Mouse (Mus musculus) gastrocnemius, adult 2 months (tissue): Measurements from ENCODE around the gene Sox1. TPM values are rescaled to one million over a fixed set of nuclear protein-coding genes. Genes with fewer than 3 reads are reported as not detected.

Experiments
- DNase-seq: peaks from one replicate; pipeline ENCODE4 v3.0.0; 2022
- H3K27ac ChIP-seq: fragments of 200-600 bp; 2 replicates; pipeline ENCODE4 v1.8.1; 2022; ENCODE audit warnings: mild to moderate bottlenecking
- H3K4me3 ChIP-seq: fragments of 200-600 bp; 2 replicates; pipeline ENCODE4 v1.8.1; 2022; ENCODE audit warnings: mild to moderate bottlenecking, moderate library complexity
- CTCF ChIP-seq: fragments of 200-600 bp; IDR thresholded peaks from 2 replicates; pipeline ENCODE4 v1.8.1; 2022; ENCODE audit warnings: antibody characterized with exemption, mild to moderate bottlenecking, moderate library complexity
- intact Hi-C: fragments of 180-260 bp; cut with DNase I; formaldehyde crosslinking; loops from one replicate; pipeline ENCODE4 v1.15.1; 2025
- long read RNA-seq, 2 experiments: library from polyadenylated mRNA; stranded (forward); transcript quantifications; one replicate each; pipeline ENCODE4 v2.0.0; 2021
- total RNA-seq, 2 experiments: library from RNA; stranded (reverse); gene quantifications; 2 replicates each; pipeline ENCODE4 v1.2.3; 2021

Gene Sox1
- not detected for total RNA-seq
- long read RNA-seq, experiment 1 = 0 reads
- long read RNA-seq, experiment 2 = 0 reads

- intact Hi-C loops = no loop called here
- Histone ChIP-seq H3K27ac (no peak within 1 kb of the TSS), H3K4me3 (peak within 1 kb of the TSS; percentile 62)
- no peak for TF ChIP-seq CTCF
- DNase-seq = peak; percentile 43
Measured at GRCm38 (mm10) chr8:12395071-12396031, at the start of gene Sox1. Sox1 (plus strand) TSS chr8:12395295.

GRCm38 (mm10) chr8:12345881-12346280 lies 49.2 kb upstream of the Sox1 start:
- H3K27ac ChIP-seq = no peak overlapping the region
- H3K4me3 ChIP-seq = no peak overlapping the region
- no peak for DNase-seq
- intact Hi-C loops = no loop called here
- no peak for TF ChIP-seq CTCF

GRCm38 (mm10) chr8:12346870-12347269 lies 48.2 kb upstream of the Sox1 start:
- no peak for DNase-seq
- H3K4me3 ChIP-seq = no peak overlapping the region
- H3K27ac ChIP-seq = no peak overlapping the region
- TF ChIP-seq CTCF = no peak
- intact Hi-C loops = no loop called here

GRCm38 (mm10) chr8:12348306-12348705 lies 46.8 kb upstream of the Sox1 start:
- H3K4me3 ChIP-seq = no peak overlapping the region
- TF ChIP-seq CTCF = no peak
- no peak for DNase-seq
- intact Hi-C loops = no loop called here
- no peak overlapping the region for H3K27ac ChIP-seq

- no peak for DNase-seq
- H3K27ac ChIP-seq = no peak overlapping the region
- no peak for TF ChIP-seq CTCF
- intact Hi-C loops = no loop called here
- no peak overlapping the region for H3K4me3 ChIP-seq
Measured at GRCm38 (mm10) chr8:12349591-12349990, 45.5 kb upstream of the Sox1 start.

GRCm38 (mm10) chr8:12351121-12351520 lies 44.0 kb upstream of the Sox1 start:
- H3K4me3 ChIP-seq = no peak overlapping the region
- no peak for DNase-seq
- TF ChIP-seq CTCF = no peak
- intact Hi-C loops = no loop called here
- no peak overlapping the region for H3K27ac ChIP-seq

GRCm38 (mm10) chr8:12354406-12355025 lies 40.6 kb upstream of the Sox1 start:
- TF ChIP-seq CTCF = no peak
- no peak for DNase-seq
- Histone ChIP-seq H3K27ac (no peak overlapping the region), H3K4me3 (no peak overlapping the region)
- intact Hi-C loops = no loop called here

GRCm38 (mm10) chr8:12368161-12368560 lies 26.9 kb upstream of the Sox1 start:
- no peak overlapping the region for H3K4me3 ChIP-seq
- H3K27ac ChIP-seq = no peak overlapping the region
- DNase-seq = no peak
- intact Hi-C loops = no loop called here
- TF ChIP-seq CTCF = no peak

GRCm38 (mm10) chr8:12368856-12369255 lies 26.2 kb upstream of the Sox1 start:
- Histone ChIP-seq H3K4me3 (no peak overlapping the region), H3K27ac (no peak overlapping the region)
- DNase-seq = no peak
- no peak for TF ChIP-seq CTCF
- intact Hi-C loops = no loop called here

GRCm38 (mm10) chr8:12381111-12381510 lies 14.0 kb upstream of the Sox1 start:
- TF ChIP-seq CTCF = no peak
- intact Hi-C loops = no loop called here

GRCm38 (mm10) chr8:12382707-12383561 lies 12.2 kb upstream of the Sox1 start:
- no peak overlapping the region for H3K4me3 ChIP-seq
- intact Hi-C loops = no loop called here
- no peak for DNase-seq
- no peak for TF ChIP-seq CTCF
- H3K27ac ChIP-seq = no peak overlapping the region

More at GRCm38 (mm10) chr8:12381111-12381510, 14.0 kb upstream of the Sox1 start:
- no peak for DNase-seq
- no peak overlapping the region for H3K27ac ChIP-seq
- no peak overlapping the region for H3K4me3 ChIP-seq
